Mouse (Mus musculus) left cerebral cortex, adult 8-10 months (tissue): Measurements from ENCODE around the gene Rcan2. TPM values are rescaled to one million over a fixed set of nuclear protein-coding genes. Genes with fewer than 3 reads are reported as not detected.
A peak's percentile ranks its signal among the peaks of the same experiment; 100 is the strongest.

ENCODE experiments used
- DNase-seq, 2 experiments: peaks; one replicate each; pipeline ENCODE4 v3.0.0; 2022; ENCODE audit warnings: low spot score in 2 of 2
- total RNA-seq, 4 experiments: library from RNA; stranded (reverse); gene quantifications; 2 replicates each; pipeline ENCODE4 v1.2.4; 2022

Rcan2 gene
- total RNA-seq: 100 to 1,000 TPM; 201 to 220 (median 213) TPM

GRCm38 (mm10) chr17:43801077-43801476, at the start of gene Rcan2:
Rcan2 (plus strand) TSS chr17:43801351.
- peak; percentile 40 to 56 for DNase-seq

GRCm38 (mm10) chr17:43752811-43753210, 48.3 kb upstream of the Rcan2 start:
- DNase-seq: no peak

GRCm38 (mm10) chr17:43754687-43755086, 46.5 kb upstream of the Rcan2 start:
- no peak for DNase-seq

DNA sequence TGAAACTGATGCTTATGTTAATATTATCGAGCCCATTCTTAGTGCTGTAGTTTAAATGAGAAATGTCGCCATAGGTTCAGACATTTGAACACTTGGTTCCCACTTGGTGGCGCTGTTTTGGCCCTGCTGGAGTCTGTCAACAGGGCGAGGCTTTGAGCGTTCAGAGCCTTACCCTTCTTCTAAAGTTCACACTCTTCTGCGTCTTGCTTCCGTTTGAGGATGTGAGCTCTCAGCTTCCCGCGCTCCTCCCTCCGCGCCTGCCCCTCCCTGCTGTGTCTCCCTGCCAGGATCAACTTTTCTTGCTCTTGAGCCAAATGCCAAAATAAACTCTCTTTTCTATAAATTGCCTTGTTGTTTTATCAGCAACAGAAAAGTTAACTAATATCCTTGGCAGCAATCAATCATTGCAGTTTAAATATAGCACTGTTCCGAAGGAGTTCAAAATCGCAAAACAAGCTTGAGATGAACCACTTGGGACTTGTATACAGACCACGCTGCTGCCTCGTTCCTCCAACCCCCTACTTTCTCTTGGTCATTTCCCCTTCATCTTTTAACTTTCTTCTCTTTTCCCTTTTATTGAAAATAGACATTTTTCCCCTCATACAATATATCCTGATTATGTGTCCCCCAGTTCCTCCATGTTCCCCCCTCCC, 42.4 kb upstream of the Rcan2 start:
- no peak for DNase-seq

- DNase-seq: no peak
These were observed 16.6 kb upstream of the Rcan2 start for GRCm38 (mm10) chr17:43784531-43784930.

GRCm38 (mm10) chr17:43788222-43788621, 12.9 kb upstream of the Rcan2 start:
- no peak for DNase-seq

DNA sequence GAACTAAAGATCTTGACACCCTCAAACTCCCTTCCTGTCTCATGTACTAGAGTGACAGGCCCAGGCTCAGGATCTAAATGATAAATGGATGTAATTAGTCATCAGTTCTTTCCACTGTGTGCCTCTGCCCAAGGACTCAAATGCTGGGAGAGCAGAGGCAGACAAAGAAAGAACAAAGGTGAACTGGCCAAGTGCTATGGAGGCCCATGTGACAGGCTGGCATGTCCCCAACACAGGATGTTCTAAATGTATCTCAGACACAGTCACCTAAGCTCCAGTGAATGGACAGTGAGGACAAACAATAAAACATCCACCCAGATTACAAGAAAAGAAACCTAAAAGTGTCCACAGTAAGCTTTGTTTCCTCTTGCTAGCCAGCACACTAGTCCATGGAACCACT, 11.8 kb upstream of the Rcan2 start:
- DNase-seq: no peak

DNA sequence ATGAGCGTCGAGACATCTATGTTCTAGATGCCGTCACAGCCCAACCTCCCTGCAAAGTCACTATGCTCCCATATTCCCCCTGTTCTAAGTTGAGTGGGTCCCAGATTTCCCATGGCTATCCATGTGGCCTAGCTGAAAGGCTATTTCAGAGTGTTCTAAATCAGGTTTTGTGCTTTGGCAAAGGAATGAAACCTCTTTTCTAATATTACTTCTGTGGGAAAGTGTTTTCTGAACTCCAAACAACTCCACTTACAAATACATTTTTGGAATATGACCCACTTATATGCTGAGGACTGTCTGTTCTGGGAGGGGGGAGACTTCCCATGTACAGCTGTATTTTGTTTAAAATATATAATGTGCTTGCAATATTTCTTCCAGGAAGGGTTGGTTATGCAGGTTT, 9.4 kb upstream of the Rcan2 start:
- DNase-seq: no peak

DNA sequence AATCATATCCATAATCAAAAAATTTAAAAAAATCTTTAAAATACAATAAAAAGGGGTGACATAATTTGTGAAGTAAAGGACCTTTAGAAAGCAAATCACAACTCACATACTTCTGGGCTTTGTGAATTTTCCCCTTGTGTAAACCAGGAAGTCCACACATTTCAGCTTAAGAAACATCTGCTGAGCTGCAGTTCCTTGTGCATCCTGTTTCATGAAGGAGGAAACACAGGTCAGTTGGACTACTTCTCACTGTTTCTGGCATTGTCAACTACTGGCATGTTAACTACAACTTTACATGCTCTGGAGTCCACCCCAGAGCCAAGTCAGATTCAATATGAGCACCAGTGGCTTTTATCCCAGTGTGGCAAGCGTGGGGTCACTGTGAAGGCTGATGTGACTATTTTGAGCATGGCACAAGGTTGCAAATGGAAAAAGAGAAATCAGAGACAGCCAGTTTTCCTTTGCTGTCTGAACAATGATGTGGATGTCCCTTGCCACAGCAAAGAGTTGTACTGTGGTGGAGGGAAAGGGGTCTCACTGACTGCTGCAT, 6.3 kb upstream of the Rcan2 start:
- no peak for DNase-seq

GRCm38 (mm10) chr17:43801595-43802373, 633 bp downstream of the Rcan2 start:
- peak; percentile 28 to 43 for DNase-seq

DNA sequence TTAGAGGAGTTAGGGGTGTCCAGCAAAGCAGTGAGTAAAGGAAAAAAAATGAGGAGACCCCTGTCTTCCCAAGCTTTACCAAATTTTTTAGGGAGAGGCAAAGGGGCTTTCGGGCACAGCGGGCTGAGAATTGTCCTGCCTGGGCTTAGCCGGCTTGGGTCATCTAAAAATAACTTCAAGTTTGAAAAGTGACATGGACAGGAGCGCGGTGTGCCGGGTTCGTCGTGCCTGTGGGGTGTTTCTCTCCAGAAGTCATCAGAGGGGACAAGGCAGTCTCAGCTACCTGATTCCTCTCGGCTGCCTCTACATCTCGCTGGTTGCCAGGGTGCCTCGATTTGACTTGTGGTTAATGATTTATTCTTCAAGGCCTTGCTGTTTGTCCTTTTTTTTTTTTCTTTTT, 1.3 kb downstream of the Rcan2 start:
- DNase-seq: no peak

GRCm38 (mm10) chr17:43803111-43803510, 2.0 kb downstream of the Rcan2 start:
- no peak for DNase-seq

GRCm38 (mm10) chr17:43803764-43804163, 2.6 kb downstream of the Rcan2 start:
- no peak for DNase-seq

DNA sequence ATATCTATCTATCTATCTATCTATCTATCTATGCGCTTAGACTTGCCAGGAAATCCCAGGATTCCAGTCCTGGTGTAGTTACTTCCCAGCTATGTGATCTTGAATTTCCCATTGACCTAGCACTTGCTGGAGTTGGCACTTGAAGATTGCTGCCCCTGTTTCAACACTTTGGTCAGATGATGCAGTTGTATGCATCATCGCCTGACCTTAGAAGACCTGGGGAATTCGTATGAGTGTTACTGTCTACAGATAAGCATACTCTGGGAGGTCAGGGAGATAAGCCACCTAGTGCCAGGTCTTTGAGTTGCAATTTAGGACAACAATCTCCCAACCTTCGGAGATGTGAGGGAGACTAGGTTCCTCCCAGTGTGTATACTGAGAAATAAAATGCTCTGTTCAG, 5.7 kb downstream of the Rcan2 start:
- no peak for DNase-seq

DNA sequence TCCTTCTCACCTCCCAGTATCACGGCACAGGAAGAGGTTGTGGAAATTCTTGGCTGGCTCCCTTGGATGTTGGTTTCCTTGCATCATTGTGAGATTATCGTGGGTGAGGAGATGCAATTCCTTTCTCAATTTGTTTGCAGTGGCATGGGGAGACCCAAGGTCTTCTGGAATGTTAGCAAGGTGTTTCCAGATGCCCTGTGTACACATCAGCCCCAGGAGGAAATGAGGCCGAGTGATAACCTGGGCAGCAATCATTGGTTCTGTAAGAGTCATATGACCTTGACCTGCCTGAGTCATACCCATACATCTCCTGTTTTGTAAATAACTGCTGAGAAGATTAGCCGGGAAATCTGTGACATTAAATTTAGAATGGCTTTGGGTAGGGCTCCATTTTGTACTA, 10.3 kb downstream of the Rcan2 start:
- DNase-seq: no peak

DNA sequence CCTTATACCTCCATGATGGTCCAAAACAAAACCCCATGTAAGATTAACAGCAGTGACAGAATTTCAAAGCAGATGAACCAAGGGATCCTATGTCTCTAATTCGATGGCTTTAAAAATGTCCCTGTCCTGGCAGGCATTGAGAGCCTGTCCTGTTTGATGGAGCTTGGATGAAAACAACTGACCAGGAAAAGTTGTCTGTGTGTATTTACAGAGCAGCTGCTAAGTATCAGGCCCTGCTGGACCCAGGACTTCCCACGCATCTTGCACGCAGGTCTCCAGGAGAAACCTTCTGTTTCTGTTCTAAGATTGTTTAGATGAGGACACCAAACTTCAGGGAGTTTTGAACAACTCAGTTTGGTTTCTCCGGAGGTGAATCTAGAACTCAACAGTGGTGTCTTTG, 14.2 kb downstream of the Rcan2 start:
- no peak for DNase-seq

- no peak for DNase-seq
These were observed 15.3 kb downstream of the Rcan2 start for GRCm38 (mm10) chr17:43816480-43816879.

GRCm38 (mm10) chr17:43817171-43817570, 16.0 kb downstream of the Rcan2 start:
- DNase-seq: no peak

DNA sequence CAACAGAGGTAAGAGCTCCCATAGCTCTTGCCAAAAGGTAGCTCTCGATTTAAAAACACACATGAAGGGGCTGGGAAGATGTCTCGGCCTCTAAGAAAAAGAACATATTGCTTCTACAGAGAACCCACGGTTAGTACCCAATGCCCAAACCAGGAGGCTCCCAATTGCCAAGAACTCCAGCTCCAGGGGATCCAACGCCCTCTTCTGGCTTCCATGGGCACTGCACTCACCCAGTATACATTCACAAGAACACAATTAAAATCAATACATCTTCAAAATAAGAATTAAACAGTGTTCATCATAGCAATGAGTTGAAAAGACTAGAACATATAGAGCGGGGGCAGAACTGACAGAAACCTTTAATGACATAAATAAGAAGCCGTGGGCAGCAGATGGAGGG, 17.2 kb downstream of the Rcan2 start:
- no peak for DNase-seq

DNA sequence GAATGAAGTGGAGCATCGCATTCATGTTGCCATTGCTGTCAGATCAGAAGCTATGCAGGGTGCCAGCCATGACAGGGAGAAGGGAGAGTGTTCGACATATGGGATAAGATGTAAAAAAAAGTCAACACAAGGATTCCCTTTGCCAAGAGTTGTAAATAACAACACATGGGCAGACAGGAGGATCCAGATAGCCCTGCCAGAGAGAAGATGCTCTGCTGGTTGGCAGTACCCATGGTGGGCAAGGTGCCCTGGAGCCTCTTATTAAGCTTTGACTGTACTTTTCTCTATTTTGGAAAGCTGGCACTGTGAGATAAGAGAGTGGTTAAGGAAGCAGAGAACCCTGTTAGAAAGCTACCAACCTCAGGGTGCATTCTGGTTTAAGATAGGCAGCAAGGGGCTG, 19.8 kb downstream of the Rcan2 start:
- DNase-seq: no peak

DNA sequence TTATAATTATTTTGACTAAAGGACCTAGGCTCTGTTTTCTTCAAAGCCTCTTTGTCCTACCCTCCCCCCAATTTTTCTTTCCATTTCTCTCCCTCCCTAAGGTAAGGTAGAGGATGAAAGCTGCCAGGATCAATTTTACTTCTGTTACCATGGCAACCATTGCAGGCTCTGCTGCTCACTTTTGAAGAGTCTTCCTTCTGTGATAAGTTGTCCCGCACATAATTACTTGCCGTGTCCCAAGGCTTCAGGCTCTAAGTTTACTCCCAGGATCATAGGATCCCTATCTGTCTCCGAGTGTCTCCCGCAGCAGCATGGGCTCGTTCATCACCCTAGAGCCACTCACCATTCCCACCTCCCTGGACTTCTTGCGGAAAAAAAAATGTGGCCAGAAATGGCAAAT, 21.1 kb downstream of the Rcan2 start:
- DNase-seq: no peak

GRCm38 (mm10) chr17:43822630-43823029, 21.5 kb downstream of the Rcan2 start:
- DNase-seq: no peak
